Comparison of ENCODE assay signal across 15 mouse cellular contexts in genomic region chr17:8562101-8562885, GRCm38 (mm10). TPM values are rescaled to one million over a fixed set of nuclear protein-coding genes. Genes with fewer than 3 reads are reported as not detected.
DNase-seq lines count a peak whose midpoint lies in the region; ATAC-seq and TF ChIP-seq lines count a peak whose summit lies in the region.
"Had no signal": no experiment of that assay in that cellular context is flagged by ENCODE, and none has a peak within 500 bp of the region (broad histone marks: within the 10 kb centered on the region; RNA-seq: fewer than 3 reads in every experiment).

No protein-coding gene starts in this region.

- intact Hi-C loops in heart, adult 2 months (cut with DNase I) = no loop called here

- H3K4me2 ChIP-seq in hindbrain, embryonic 12.5 days (replicated peaks) = no peak overlapping the region
- H3K4me2 ChIP-seq: limb, embryonic 15.5 days had no signal

- DNase-seq in layer of hippocampus, adult 2 months (ENCODE audit: low spot score in 2 of 2) = peak; percentile 48 to 75
- no peak for DNase-seq in layer of hippocampus, postnatal 10 days (ENCODE audit: low spot score in 2 of 2)
- DNase-seq in NIH3T3 (ENCODE audit: low read depth) = peak; percentile 53
- DNase-seq in fibroblast of lung, adult 2 months (ENCODE audit: low read depth) = peak; percentile 19
- peak; percentile 71 for DNase-seq in thymus, postnatal 14 days
- no peak for DNase-seq in urinary bladder, postnatal 36 days (ENCODE audit: low spot score in 2 of 2)
- DNase-seq in heart, adult 2 months = no peak
- DNase-seq: forebrain, postnatal 0 days; heart, postnatal 36 days; kidney, adult 8-10 months; lung, postnatal 10 days had no signal

- no peaks in the 10 kb centered on the region for H3K36me3 ChIP-seq in heart, adult 2 months (ENCODE audit: control insufficient read depth, insufficient read depth, low read length)
- H3K36me3 ChIP-seq in hindbrain, embryonic 12.5 days = no peaks in the 10 kb centered on the region
- H3K36me3 ChIP-seq: limb, embryonic 15.5 days had no signal

- H3K27me3 ChIP-seq in heart, adult 2 months (ENCODE audit: control insufficient read depth, insufficient read depth, low read length) = no peaks in the 10 kb centered on the region
- no peaks in the 10 kb centered on the region for H3K27me3 ChIP-seq in hindbrain, embryonic 12.5 days
- H3K27me3 ChIP-seq: limb, embryonic 15.5 days had no signal

- WGBS in heart, adult 2 months = 72% methylated on average over 14 of the region's 14 CpGs
- WGBS in hindbrain, embryonic 12.5 days = 67% methylated on average over 14 of the region's 14 CpGs

- H3K4me3 ChIP-seq in layer of hippocampus, adult 2 months = no peak overlapping the region
- no peak overlapping the region for H3K4me3 ChIP-seq in heart, adult 2 months
- H3K4me3 ChIP-seq in hindbrain, embryonic 12.5 days = no peak overlapping the region
- H3K4me3 ChIP-seq: limb, embryonic 15.5 days had no signal

- H3K27ac ChIP-seq in layer of hippocampus, adult 2 months = peak overlapping the region; percentile 63
- H3K27ac ChIP-seq in heart, adult 2 months = no peak overlapping the region
- H3K27ac ChIP-seq in hindbrain, embryonic 12.5 days = no peak overlapping the region
- H3K27ac ChIP-seq: limb, embryonic 15.5 days had no signal

- ATAC-seq in hindbrain, embryonic 12.5 days (ENCODE audit: low FRiP score) = no peak
- ATAC-seq: forebrain, postnatal 0 days had no signal

- H3K4me1 ChIP-seq in heart, adult 2 months (ENCODE audit: control insufficient read depth, insufficient read depth, low read length) = no peaks in the 10 kb centered on the region
- H3K4me1 ChIP-seq in hindbrain, embryonic 12.5 days = no peaks in the 10 kb centered on the region
- H3K4me1 ChIP-seq: limb, embryonic 15.5 days had no signal

- H3K9me3 ChIP-seq in hindbrain, embryonic 12.5 days (replicated peaks) = no peaks in the 10 kb centered on the region
- H3K9me3 ChIP-seq: limb, embryonic 15.5 days had no signal

- no peak for TF ChIP-seq POLR2A in heart, adult 2 months (IDR thresholded peaks at IDR 0.05; ENCODE audit: insufficient read depth, low read depth, low read length)

- no peaks in the 10 kb centered on the region for H3K79me2 ChIP-seq in heart, adult 2 months (replicated peaks; ENCODE audit: control insufficient read depth, insufficient read depth, low read length)

- no peak for TF ChIP-seq CTCF in layer of hippocampus, adult 2 months (conservative IDR thresholded peaks at IDR 0.05)
- TF ChIP-seq CTCF in heart, adult 2 months (IDR thresholded peaks at IDR 0.05) = no peak

- no peak for TF ChIP-seq EP300 in heart, adult 2 months (IDR thresholded peaks at IDR 0.05; ENCODE audit: insufficient read depth, low read depth, low read length)

- no peak overlapping the region for H3K9ac ChIP-seq in heart, adult 2 months (ENCODE audit: low read depth, low read length)
- no peak overlapping the region for H3K9ac ChIP-seq in hindbrain, embryonic 12.5 days
- H3K9ac ChIP-seq: forebrain, postnatal 0 days; limb, embryonic 15.5 days had no signal

RNA-seq across cellular contexts. Expression of gene Gm17087, which starts 4.5 kb away (rescaled TPM):
- total RNA-seq in layer of hippocampus, adult 2 months (2021) = not detected
- total RNA-seq in layer of hippocampus, postnatal 10 days (2021) = not detected
- not detected for total RNA-seq in heart, adult 2 months (2021)
- polyA plus RNA-seq in heart, adult 2 months (2012; rRNA removed) = not detected in 2 replicates
- polyA plus RNA-seq in hindbrain, embryonic 12.5 days (2016; fragmentation: Nextera tagmentation; extraction: Ambion mirVana) = not detected in 2 replicates
- total RNA-seq: forebrain, postnatal 0 days; heart, postnatal 36 days; left cerebral cortex, adult 18-20 months had no signal
- polyA plus RNA-seq: forebrain, postnatal 0 days; gonadal fat pad, adult 2 months; limb, embryonic 15.5 days had no signal

RNA-seq across cellular contexts. Expression of gene Pde10a, which starts 37.1 kb away (rescaled TPM):
- total RNA-seq in layer of hippocampus, adult 2 months (2021) = 10 to 100 TPM; 67.6 to 71.6 TPM
- total RNA-seq in layer of hippocampus, postnatal 10 days (2021) = 10 to 100 TPM; 59.6 to 61.8 TPM
- 1 to 10 TPM; 1.9 to 2.2 TPM for total RNA-seq in heart, adult 2 months (2021)
- 1.4 and 2.3 TPM in 2 replicates for polyA plus RNA-seq in heart, adult 2 months (2012; rRNA removed)
- polyA plus RNA-seq in hindbrain, embryonic 12.5 days (2016; fragmentation: Nextera tagmentation; extraction: Ambion mirVana) = 12.4 and 13.9 TPM in 2 replicates

Comparison
In these comparisons a context has a peak if more than half of its experiments do, and no peak if none do; other contexts are left out.
1. DNase-seq: peak in layer of hippocampus, adult 2 months (2 of 2), NIH3T3 (single experiment), fibroblast of lung, adult 2 months (single experiment) and thymus, postnatal 14 days (single experiment); none in layer of hippocampus, postnatal 10 days (0 of 2), urinary bladder, postnatal 36 days (0 of 2) and heart, adult 2 months (0 of 2).
2. RNA of gene Pde10a, which starts 37.1 kb away (total RNA-seq): 67.6 to 71.6 TPM in layer of hippocampus, adult 2 months and 59.6 to 61.8 TPM in layer of hippocampus, postnatal 10 days; 1.9 to 2.2 TPM in heart, adult 2 months; every median in the first group is over 10 times any median in the second.